ENCODE assay signal across 8 mouse cellular contexts in genomic region chr9:14751503-14752000, GRCm38 (mm10). TPM values are rescaled to one million over a fixed set of nuclear protein-coding genes. Genes with fewer than 3 reads are reported as not detected.
DNase-seq lines count a peak whose midpoint lies in the region; ATAC-seq and TF ChIP-seq lines count a peak whose summit lies in the region.

No protein-coding gene starts in this region.

- H3K27ac ChIP-seq in ES-E14 (ENCODE audit: insufficient read depth, low read depth, low read length, poor library complexity, severe bottlenecking) = no peak overlapping the region
- H3K27ac ChIP-seq in forebrain, embryonic 10.5 days = peak overlapping the region; percentile 83
- H3K27ac ChIP-seq in lung, postnatal 0 days (ENCODE audit: low read length) = peak overlapping the region; percentile 85

- 2% methylated on average over 50 of the region's 50 CpGs for WGBS in forebrain, embryonic 10.5 days
- WGBS in lung, postnatal 0 days = 2% methylated on average over 44 of the region's 50 CpGs

- H3K9me3 ChIP-seq in ES-E14 (ENCODE audit: control insufficient read depth, insufficient read depth, low read depth, low read length) = no peaks in the 10 kb centered on the region
- H3K9me3 ChIP-seq in forebrain, embryonic 10.5 days = no peaks in the 10 kb centered on the region
- no peaks in the 10 kb centered on the region for H3K9me3 ChIP-seq in lung, postnatal 0 days (ENCODE audit: low read length)

- H3K4me1 ChIP-seq in ES-E14 (ENCODE audit: control insufficient read depth in 2 of 2, insufficient read depth in 2 of 2, low read length in 2 of 2, poor library complexity in 1 of 2) = peaks cover 0 to 7% of the 10 kb centered on the region in 2 experiments; a peak in 1 of 4 replicates
- H3K4me1 ChIP-seq in forebrain, embryonic 10.5 days = peaks cover 15% of the 10 kb centered on the region
- H3K4me1 ChIP-seq in lung, postnatal 0 days (ENCODE audit: insufficient read depth, low read depth, low read length) = peaks cover 8% of the 10 kb centered on the region; the same call in 1 of the 2 replicates

- peaks cover 43% of the 10 kb centered on the region for H3K27me3 ChIP-seq in forebrain, embryonic 10.5 days (ENCODE audit: poor library complexity, severe bottlenecking)
- H3K27me3 ChIP-seq in lung, postnatal 0 days (replicated peaks; ENCODE audit: insufficient read depth, low read length) = no peaks in the 10 kb centered on the region

- in situ Hi-C loops in ES-E14 (cut with MboI; ENCODE audit: low sequenced_read_pairs in 2 of 2, unreplicated experiment in 2 of 2) = no loop called here

- TF ChIP-seq CTCF in lung, postnatal 0 days (IDR thresholded peaks at IDR 0.05) = no peak

- DNase-seq in CD4-positive, CD25-positive, alpha-beta regulatory T cell, adult 2 months (ENCODE audit: low read depth, low spot score) = peak; percentile 24
- no peak for DNase-seq in ES-E14 (ENCODE audit: low read depth, low spot score)
- DNase-seq in forebrain, embryonic 10.5 days (ENCODE audit: extremely low spot score, low spot score) = peak; percentile 36
- DNase-seq in induced T-regulatory cell, adult 2 months (ENCODE audit: low read depth) = peak; percentile 39
- no peak for DNase-seq in lung, postnatal 0 days (ENCODE audit: low spot score)
- DNase-seq in retina, embryonic 14.5 days (ENCODE audit: low spot score) = peak; percentile 43
- no peak for DNase-seq in cerebellum, adult 8-10 months

- H3K4me2 ChIP-seq in lung, postnatal 0 days (replicated peaks; ENCODE audit: low read depth, low read length) = peak overlapping the region; percentile 93

- no peak for TF ChIP-seq EP300 in lung, postnatal 0 days (IDR thresholded peaks at IDR 0.05)

- ATAC-seq in CD4-positive, CD25-positive, alpha-beta regulatory T cell, adult 4 months = no peak
- peak; percentile 44 for ATAC-seq in lung, postnatal 0 days

- no peaks in the 10 kb centered on the region for H3K36me3 ChIP-seq in ES-E14 (ENCODE audit: control insufficient read depth, insufficient read depth, low read length, poor library complexity, severe bottlenecking)
- no peaks in the 10 kb centered on the region for H3K36me3 ChIP-seq in forebrain, embryonic 10.5 days (replicated peaks)
- H3K36me3 ChIP-seq in lung, postnatal 0 days (ENCODE audit: insufficient read depth, low read length) = no peaks in the 10 kb centered on the region

- H3K9ac ChIP-seq in ES-E14 (ENCODE audit: insufficient read depth, low read depth, low read length, poor library complexity, severe bottlenecking) = peak overlapping the region; percentile 4; the same call in 1 of the 2 replicates
- H3K9ac ChIP-seq in lung, postnatal 0 days (replicated peaks; ENCODE audit: low read depth) = peak overlapping the region; percentile 39

- peak overlapping the region; percentile 52 to 67 for H3K4me3 ChIP-seq in ES-E14 (ENCODE audit: insufficient read depth in 1 of 2, low read depth in 1 of 2, low read length in 2 of 2, poor library complexity in 1 of 2, severe bottlenecking in 1 of 2)
- H3K4me3 ChIP-seq in forebrain, embryonic 10.5 days = peak overlapping the region; percentile 67
- H3K4me3 ChIP-seq in lung, postnatal 0 days (ENCODE audit: low read depth, low read length) = peak overlapping the region; percentile 43

TF ChIP-seq in ES-E14, 5 proteins besides CTCF, POLR2A, EP300 and RAD21:
- TF ChIP-seq ZNF384 (IDR thresholded peaks at IDR 0.05; ENCODE audit: low read depth, low read length) (no peak), CHD2 (IDR thresholded peaks at IDR 0.05; ENCODE audit: low read depth, low read length) (no peak), HCFC1 (IDR thresholded peaks at IDR 0.05; ENCODE audit: borderline replicate concordance, insufficient read depth, low read length) (no peak), MAFK (IDR thresholded peaks at IDR 0.05; ENCODE audit: insufficient read depth, low read depth, low read length) (no peak), ZC3H11A (IDR thresholded peaks at IDR 0.05; ENCODE audit: borderline replicate concordance, low read depth, low read length) (no peak)

RNA-seq across cellular contexts. Expression of gene Fut4, which starts 0.6 kb away (rescaled TPM):
- under 1 TPM in 1 of 2 experiments, not detected in 1; 0.19 TPM for polyA plus RNA-seq in CD4-positive, CD25-positive, alpha-beta regulatory T cell, adult 4 months (2017; shearing (Covaris generic))
- 1.3 and 1.4 TPM in 2 replicates for total RNA-seq in ES-E14 (2012; rRNA removed)
- 2.4 and 3.1 TPM in 2 replicates for polyA plus RNA-seq in forebrain, embryonic 10.5 days (2016; fragmentation: Nextera tagmentation; extraction: Ambion mirVana)
- polyA plus RNA-seq in lung, postnatal 0 days (2015; fragmentation: Nextera tagmentation; extraction: Ambion mirVana) = 6.1 and 7.8 TPM in 2 replicates

RNA-seq across cellular contexts. Expression of gene Piwil4, which starts 11.0 kb away (rescaled TPM):
- under 1 TPM; 0.44 to 0.57 TPM for polyA plus RNA-seq in CD4-positive, CD25-positive, alpha-beta regulatory T cell, adult 4 months (2017; shearing (Covaris generic))
- 2.7 and 4.8 TPM in 2 replicates for total RNA-seq in ES-E14 (2012; rRNA removed)
- 0.12 and 0.14 TPM in 2 replicates for polyA plus RNA-seq in forebrain, embryonic 10.5 days (2016; fragmentation: Nextera tagmentation; extraction: Ambion mirVana)
- 9.1 and 9.8 TPM in 2 replicates for polyA plus RNA-seq in lung, postnatal 0 days (2015; fragmentation: Nextera tagmentation; extraction: Ambion mirVana)

RNA-seq across cellular contexts. Expression of gene 1700012B09Rik, which starts 19.3 kb away (rescaled TPM):
- polyA plus RNA-seq in CD4-positive, CD25-positive, alpha-beta regulatory T cell, adult 4 months (2017; shearing (Covaris generic)) = not detected
- total RNA-seq in ES-E14 (2012; rRNA removed) = not detected in 2 replicates
- polyA plus RNA-seq in forebrain, embryonic 10.5 days (2016; fragmentation: Nextera tagmentation; extraction: Ambion mirVana) = not detected in 2 replicates
- polyA plus RNA-seq in lung, postnatal 0 days (2015; fragmentation: Nextera tagmentation; extraction: Ambion mirVana) = 11.9 and 12.5 TPM in 2 replicates

RNA-seq across cellular contexts. Expression of gene Mre11a, which starts 32.9 kb away (rescaled TPM):
- polyA plus RNA-seq in CD4-positive, CD25-positive, alpha-beta regulatory T cell, adult 4 months (2017; shearing (Covaris generic)) = 10 to 100 TPM; 24.0 to 25.6 TPM
- total RNA-seq in ES-E14 (2012; rRNA removed) = 34.9 and 46.0 TPM in 2 replicates
- 45.1 and 46.0 TPM in 2 replicates for polyA plus RNA-seq in forebrain, embryonic 10.5 days (2016; fragmentation: Nextera tagmentation; extraction: Ambion mirVana)
- 4.7 and 8.1 TPM in 2 replicates for polyA plus RNA-seq in lung, postnatal 0 days (2015; fragmentation: Nextera tagmentation; extraction: Ambion mirVana)

RNA-seq across cellular contexts. Expression of gene Ankrd49, which starts 33.1 kb away (rescaled TPM):
- polyA plus RNA-seq in CD4-positive, CD25-positive, alpha-beta regulatory T cell, adult 4 months (2017; shearing (Covaris generic)) = 10 to 100 TPM; 27.4 to 37.3 TPM
- total RNA-seq in ES-E14 (2012; rRNA removed) = 44.4 and 48.7 TPM in 2 replicates
- 59.2 and 59.6 TPM in 2 replicates for polyA plus RNA-seq in forebrain, embryonic 10.5 days (2016; fragmentation: Nextera tagmentation; extraction: Ambion mirVana)
- polyA plus RNA-seq in lung, postnatal 0 days (2015; fragmentation: Nextera tagmentation; extraction: Ambion mirVana) = 19.7 and 21.4 TPM in 2 replicates

Comparison
In these comparisons a context has a peak if more than half of its experiments do, and no peak if none do; other contexts are left out.
1. DNase-seq: peak in CD4-positive, CD25-positive, alpha-beta regulatory T cell, adult 2 months (single experiment), forebrain, embryonic 10.5 days (single experiment), induced T-regulatory cell, adult 2 months (single experiment) and retina, embryonic 14.5 days (single experiment); none in ES-E14 (single experiment), lung, postnatal 0 days (single experiment) and cerebellum, adult 8-10 months (single experiment).
2. RNA of gene 1700012B09Rik, which starts 19.3 kb away (polyA plus RNA-seq): 11.9 to 12.5 TPM in lung, postnatal 0 days; not detected in forebrain, embryonic 10.5 days and not detected in CD4-positive, CD25-positive, alpha-beta regulatory T cell, adult 4 months; every median in the first group is over 10 times any median in the second.
3. Peak in every context shown above with its lines, with median percentiles within 50 percentile points of each other: H3K4me3 ChIP-seq.